Mouse (Mus musculus): ENCODE measurements at regions not wholly inside any gene's neighbourhood (a gene's known extent, or its start where the extent isn't known, plus 50 kb on each side); places are given as distances from the start of the nearest gene placed in this dataset.
"Not testable (repeated sequence)": the region's sequence is repeated elsewhere in the genome, so short reads cannot be mapped to it uniquely, and the experiment has no call there.

- DNase-seq (ENCODE audit: low read depth): no peak
Measured at GRCm38 (mm10) chr12:8410410-8411341, 89.1 kb downstream of the Rhob start.

GRCm38 (mm10) chr12:8402084-8402483 is 88.9 kb downstream of the Hs1bp3 start:
- DNase-seq (ENCODE audit: low read depth): no peak

GRCm38 (mm10) chr12:8401376-8401775 is 88.1 kb downstream of the Hs1bp3 start:
- no peak for DNase-seq (ENCODE audit: low read depth)

DNA sequence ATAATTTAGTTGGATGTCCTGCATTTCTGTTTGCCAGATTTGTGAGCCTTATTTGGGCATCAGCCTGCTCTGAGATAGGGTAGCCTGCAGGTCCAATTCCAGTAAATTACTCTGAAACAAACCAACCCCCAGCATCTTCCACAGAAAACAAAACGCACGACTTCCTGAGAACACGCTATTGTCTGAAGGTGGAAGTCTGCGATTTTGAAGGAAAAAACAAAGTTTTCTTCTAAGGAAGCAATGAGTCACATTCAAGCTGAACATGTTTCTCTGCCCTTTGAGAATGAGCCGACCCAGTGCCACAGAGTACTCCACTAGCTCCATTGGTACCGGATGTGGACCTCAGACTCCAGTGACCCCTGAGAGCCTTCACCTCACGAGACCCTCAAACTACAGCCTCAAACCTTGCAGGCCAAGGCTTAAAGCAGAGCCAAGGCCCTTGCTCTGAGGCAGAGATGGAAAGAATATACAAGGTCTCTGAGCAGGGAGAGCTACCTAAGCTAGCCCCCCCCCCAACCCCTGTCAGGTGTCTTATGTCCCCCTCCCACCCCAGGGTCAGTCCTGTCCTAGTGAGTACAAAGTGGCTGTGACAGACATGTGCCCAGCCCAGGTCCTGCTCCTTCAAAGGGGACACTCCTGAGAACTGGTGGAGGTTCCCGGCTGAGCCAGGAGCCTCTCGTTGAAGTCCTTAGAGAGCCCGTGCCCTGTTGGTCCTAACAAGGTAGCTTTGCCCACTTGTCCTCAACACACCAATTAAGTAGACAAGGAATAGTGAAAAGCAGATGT is 87.3 kb downstream of the Hs1bp3 start:
- DNase-seq (ENCODE audit: low read depth): no peak

DNA sequence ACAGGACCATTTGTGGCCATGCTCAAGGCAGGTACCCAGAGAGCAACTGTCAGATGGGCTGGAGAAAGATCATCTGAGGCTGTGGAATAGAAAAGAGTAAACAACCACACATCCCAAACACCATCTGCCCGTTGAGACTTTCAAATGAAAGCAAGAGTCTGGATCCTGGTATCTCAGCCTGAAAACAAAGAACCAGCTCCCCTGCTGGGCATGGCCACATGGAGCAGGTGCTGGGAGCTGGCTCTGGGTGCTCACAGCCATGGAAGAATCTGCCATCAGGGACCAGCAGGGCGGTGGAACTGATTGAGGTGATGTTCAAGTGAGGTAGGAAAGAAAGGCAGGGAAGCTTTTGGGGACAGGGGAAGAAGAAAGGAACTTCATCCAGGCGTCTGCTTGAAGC is 85.6 kb downstream of the Hs1bp3 start:
- DNase-seq (ENCODE audit: low read depth): peak; percentile 14

DNA sequence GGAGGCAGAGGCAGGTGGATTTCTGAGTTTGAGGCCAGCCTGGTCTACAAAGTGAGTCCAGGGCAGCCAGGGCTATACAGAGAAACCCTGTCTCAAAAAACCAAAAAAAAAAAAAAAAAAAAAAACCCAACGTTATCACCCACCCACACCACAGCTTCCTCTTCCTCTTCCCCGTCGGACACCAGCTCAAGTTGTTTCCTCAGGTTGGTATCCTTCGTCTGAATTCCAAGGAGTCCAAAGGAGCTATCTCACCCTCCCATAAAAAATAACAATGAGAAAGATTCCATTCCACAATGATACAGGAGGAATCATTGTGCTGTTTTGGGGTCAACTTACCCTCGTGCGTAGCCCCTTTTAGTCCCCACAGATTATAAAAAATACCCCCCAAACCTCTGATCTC is 83.2 kb downstream of the Hs1bp3 start:
- not testable (repeated sequence) for DNase-seq (ENCODE audit: low read depth)

- no peak for DNase-seq (ENCODE audit: low read depth)
Measured at GRCm38 (mm10) chr12:8394894-8395297, 81.7 kb downstream of the Hs1bp3 start.

- DNase-seq (ENCODE audit: low read depth): no peak
Measured at GRCm38 (mm10) chr12:8393976-8394375, 80.7 kb downstream of the Hs1bp3 start.

All from NIH3T3 (cell line).